Mouse (Mus musculus) cerebellum, adult 2 months (tissue): ENCODE measurements around the gene Katnb1.

Experiments used
- CTCF ChIP-seq: fragments of 200-500 bp; IDR thresholded peaks from 2 replicates; pipeline ENCODE4 v1.5.1; 2011; ENCODE audit warnings: low read depth, mild to moderate bottlenecking, control low read depth, low read length, moderate library complexity, borderline replicate concordance; ENCODE audit not compliant: insufficient read depth
- POLR2A ChIP-seq: fragments of 200-500 bp; IDR thresholded peaks from 2 replicates; pipeline ENCODE4 v1.6.1; 2011; ENCODE audit warnings: low read length, control low read depth, borderline replicate concordance; ENCODE audit not compliant: insufficient read depth

DNA sequence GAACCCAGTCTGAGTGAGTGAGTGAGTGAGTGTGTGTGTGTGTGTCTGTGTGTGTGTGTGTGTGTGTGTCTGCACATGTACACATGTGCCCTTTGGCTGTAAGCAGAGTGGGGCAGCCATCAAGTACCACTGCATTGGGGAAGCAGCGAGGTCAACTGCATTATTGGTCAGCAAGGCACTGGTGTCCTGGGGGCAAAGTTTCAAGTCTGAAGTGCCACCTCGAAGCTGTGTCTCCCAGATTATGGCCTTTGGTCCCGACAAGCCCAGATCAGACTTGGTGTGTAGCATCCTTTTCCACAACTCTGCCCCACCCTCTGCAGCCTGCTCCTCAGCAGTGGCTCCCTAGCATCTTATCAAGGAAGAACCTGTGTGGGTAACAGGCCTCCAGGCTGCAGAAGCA is 31.6 kb downstream of the Katnb1 start:
- TF ChIP-seq CTCF: no peak
- no peak for TF ChIP-seq POLR2A
